Mouse (Mus musculus) urinary bladder, postnatal 25 days (tissue): Measurements from ENCODE around the gene Csf3.

Experiments used
- DNase-seq: peaks from one replicate; pipeline ENCODE4 v3.0.0; 2022; ENCODE audit warnings: low spot score

Gene Csf3

GRCm38 (mm10) chr11:98747804-98748505 lies 46.9 kb downstream of the Csf3 start:
- DNase-seq: no peak

GRCm38 (mm10) chr11:98748506-98749416 lies 47.7 kb downstream of the Csf3 start:
- DNase-seq: no peak

- no peak for DNase-seq
Measured at GRCm38 (mm10) chr11:98749716-98750115, 48.7 kb downstream of the Csf3 start.

- DNase-seq: no peak
Measured at GRCm38 (mm10) chr11:98750351-98751201, 49.5 kb downstream of the Csf3 start.

- no peak for DNase-seq
Measured at GRCm38 (mm10) chr11:98751221-98751782, 50.2 kb downstream of the Csf3 start.

- no peak for DNase-seq
Measured at GRCm38 (mm10) chr11:98752562-98753140, 51.6 kb downstream of the Csf3 start.
